Mouse (Mus musculus): ENCODE measurements at regions not wholly inside any gene's neighbourhood (a gene's known extent, or its start where the extent isn't known, plus 50 kb on each side); places are given as distances from the start of the nearest gene placed in this dataset.

GRCm38 (mm10) chr11:12859344-12859930 is 394.7 kb upstream of the Cobl start:
- H3K27ac ChIP-seq (ENCODE audit: low read depth): no peak overlapping the region
- H3K9ac ChIP-seq (replicated peaks; ENCODE audit: low read depth, low read length): no peak overlapping the region
- WGBS: 59% methylated on average over 1 of the region's 1 CpGs
- TF ChIP-seq EP300 (IDR thresholded peaks at IDR 0.05; ENCODE audit: low read depth) (no peak), CTCF (IDR thresholded peaks at IDR 0.05; ENCODE audit: low read depth) (no peak)
- no peaks in the 10 kb centered on the region for H3K4me1 ChIP-seq (ENCODE audit: control insufficient read depth, insufficient read depth)
- no peak overlapping the region for H3K4me2 ChIP-seq (ENCODE audit: low read depth, low read length)
- no peak for ATAC-seq (ENCODE audit: insufficient read depth, low read depth)
- no peaks in the 10 kb centered on the region for H3K27me3 ChIP-seq (ENCODE audit: control insufficient read depth, insufficient read depth, low read length)
- H3K4me3 ChIP-seq (ENCODE audit: low read depth, low read length): no peak overlapping the region
- no peaks in the 10 kb centered on the region for H3K36me3 ChIP-seq (replicated peaks; ENCODE audit: control insufficient read depth, insufficient read depth, low read length)
- DNase-seq (ENCODE audit: low spot score): no peak
- no peaks in the 10 kb centered on the region for H3K9me3 ChIP-seq (replicated peaks; ENCODE audit: control insufficient read depth, low read length)

- Histone ChIP-seq H3K4me2 (ENCODE audit: low read depth, low read length) (no peak overlapping the region), H3K9ac (replicated peaks; ENCODE audit: low read depth, low read length) (no peak overlapping the region), H3K4me1 (ENCODE audit: control insufficient read depth, insufficient read depth) (no peaks in the 10 kb centered on the region), H3K36me3 (replicated peaks; ENCODE audit: control insufficient read depth, insufficient read depth, low read length) (no peaks in the 10 kb centered on the region), H3K27ac (ENCODE audit: low read depth) (no peak overlapping the region), H3K9me3 (replicated peaks; ENCODE audit: control insufficient read depth, low read length) (no peaks in the 10 kb centered on the region), H3K4me3 (ENCODE audit: low read depth, low read length) (no peak overlapping the region), H3K27me3 (ENCODE audit: control insufficient read depth, insufficient read depth, low read length) (no peaks in the 10 kb centered on the region)
- DNase-seq (ENCODE audit: low spot score) (no peak), ATAC-seq (ENCODE audit: insufficient read depth, low read depth) (peak; percentile 24; the same call in 1 of the 2 replicates)
- 73% methylated on average over 2 of the region's 2 CpGs for WGBS
- TF ChIP-seq EP300 (IDR thresholded peaks at IDR 0.05; ENCODE audit: low read depth) (no peak), CTCF (IDR thresholded peaks at IDR 0.05; ENCODE audit: low read depth) (no peak)
Measured at GRCm38 (mm10) chr11:12858274-12858884, 393.6 kb upstream of the Cobl start.

- H3K27me3 ChIP-seq (ENCODE audit: control insufficient read depth, insufficient read depth, low read length): no peaks in the 10 kb centered on the region
- 61% methylated on average over 6 of the region's 6 CpGs for WGBS
- no peak overlapping the region for H3K27ac ChIP-seq (ENCODE audit: low read depth)
- no peaks in the 10 kb centered on the region for H3K4me1 ChIP-seq (ENCODE audit: control insufficient read depth, insufficient read depth)
- TF ChIP-seq CTCF (IDR thresholded peaks at IDR 0.05; ENCODE audit: low read depth) (no peak), EP300 (IDR thresholded peaks at IDR 0.05; ENCODE audit: low read depth) (no peak)
- H3K9ac ChIP-seq (replicated peaks; ENCODE audit: low read depth, low read length): no peak overlapping the region
- no peak overlapping the region for H3K4me2 ChIP-seq (ENCODE audit: low read depth, low read length)
- H3K36me3 ChIP-seq (replicated peaks; ENCODE audit: control insufficient read depth, insufficient read depth, low read length): no peaks in the 10 kb centered on the region
- DNase-seq (ENCODE audit: low spot score): no peak
- no peak overlapping the region for H3K4me3 ChIP-seq (ENCODE audit: low read depth, low read length)
- no peak for ATAC-seq (ENCODE audit: insufficient read depth, low read depth)
- no peaks in the 10 kb centered on the region for H3K9me3 ChIP-seq (replicated peaks; ENCODE audit: control insufficient read depth, low read length)
Measured at GRCm38 (mm10) chr11:12857358-12858199, 392.8 kb upstream of the Cobl start.

- no peak overlapping the region for H3K4me3 ChIP-seq (ENCODE audit: low read depth, low read length)
- ATAC-seq (ENCODE audit: insufficient read depth, low read depth): no peak
- DNase-seq (ENCODE audit: low spot score): no peak
- H3K4me1 ChIP-seq (ENCODE audit: control insufficient read depth, insufficient read depth): no peaks in the 10 kb centered on the region
- no peaks in the 10 kb centered on the region for H3K9me3 ChIP-seq (replicated peaks; ENCODE audit: control insufficient read depth, low read length)
- TF ChIP-seq CTCF (IDR thresholded peaks at IDR 0.05; ENCODE audit: low read depth) (no peak), EP300 (IDR thresholded peaks at IDR 0.05; ENCODE audit: low read depth) (no peak)
- no peaks in the 10 kb centered on the region for H3K27me3 ChIP-seq (ENCODE audit: control insufficient read depth, insufficient read depth, low read length)
- no peak overlapping the region for H3K4me2 ChIP-seq (ENCODE audit: low read depth, low read length)
- H3K9ac ChIP-seq (replicated peaks; ENCODE audit: low read depth, low read length): no peak overlapping the region
- no peaks in the 10 kb centered on the region for H3K36me3 ChIP-seq (replicated peaks; ENCODE audit: control insufficient read depth, insufficient read depth, low read length)
- H3K27ac ChIP-seq (ENCODE audit: low read depth): no peak overlapping the region
Measured at GRCm38 (mm10) chr11:12847793-12848192, 383.0 kb upstream of the Cobl start.

GRCm38 (mm10) chr11:12843631-12844423 is 379.1 kb upstream of the Cobl start:
- ATAC-seq (ENCODE audit: insufficient read depth, low read depth) (no peak), DNase-seq (ENCODE audit: low spot score) (no peak)
- TF ChIP-seq EP300 (IDR thresholded peaks at IDR 0.05; ENCODE audit: low read depth): no peak
- TF ChIP-seq CTCF (IDR thresholded peaks at IDR 0.05; ENCODE audit: low read depth): no peak
- no peak overlapping the region for H3K27ac ChIP-seq (ENCODE audit: low read depth)
- no peaks in the 10 kb centered on the region for H3K27me3 ChIP-seq (ENCODE audit: control insufficient read depth, insufficient read depth, low read length)
- no peak overlapping the region for H3K4me3 ChIP-seq (ENCODE audit: low read depth, low read length)
- no peak overlapping the region for H3K9ac ChIP-seq (replicated peaks; ENCODE audit: low read depth, low read length)
- no peaks in the 10 kb centered on the region for H3K9me3 ChIP-seq (replicated peaks; ENCODE audit: control insufficient read depth, low read length)
- no peaks in the 10 kb centered on the region for H3K36me3 ChIP-seq (replicated peaks; ENCODE audit: control insufficient read depth, insufficient read depth, low read length)
- H3K4me1 ChIP-seq (ENCODE audit: control insufficient read depth, insufficient read depth): no peaks in the 10 kb centered on the region
- no peak overlapping the region for H3K4me2 ChIP-seq (ENCODE audit: low read depth, low read length)

Data from heart, postnatal 0 days (tissue).